Mouse (Mus musculus) olfactory bulb, adult 2 months (tissue): ENCODE measurements around the gene A630001G21Rik.

Source experiments
- CTCF ChIP-seq: fragments of 200-500 bp; IDR thresholded peaks from 2 replicates; pipeline ENCODE4 v1.5.1; 2012; ENCODE audit warnings: low read depth, mild to moderate bottlenecking, low read length, moderate library complexity; ENCODE audit not compliant: insufficient read depth
- POLR2A ChIP-seq: fragments of 200-500 bp; IDR thresholded peaks from 2 replicates; pipeline ENCODE4 v1.6.1; 2012; ENCODE audit warnings: mild to moderate bottlenecking, low read depth, low read length, moderate library complexity; ENCODE audit not compliant: insufficient read depth

GRCm38 (mm10) chr1:85719049-85719448 is 59.4 kb downstream of the A630001G21Rik start:
- no peak for TF ChIP-seq CTCF
- no peak for TF ChIP-seq POLR2A
